Mouse (Mus musculus): ENCODE measurements around the gene Lypd8. TPM values are rescaled to one million over a fixed set of nuclear protein-coding genes. Genes with fewer than 3 reads are reported as not detected.
"Not testable (repeated sequence)": the region's sequence is repeated elsewhere in the genome, so short reads cannot be mapped to it uniquely, and the experiment has no call there.

Lypd8 gene
- not detected for total RNA-seq (2022)

DNA sequence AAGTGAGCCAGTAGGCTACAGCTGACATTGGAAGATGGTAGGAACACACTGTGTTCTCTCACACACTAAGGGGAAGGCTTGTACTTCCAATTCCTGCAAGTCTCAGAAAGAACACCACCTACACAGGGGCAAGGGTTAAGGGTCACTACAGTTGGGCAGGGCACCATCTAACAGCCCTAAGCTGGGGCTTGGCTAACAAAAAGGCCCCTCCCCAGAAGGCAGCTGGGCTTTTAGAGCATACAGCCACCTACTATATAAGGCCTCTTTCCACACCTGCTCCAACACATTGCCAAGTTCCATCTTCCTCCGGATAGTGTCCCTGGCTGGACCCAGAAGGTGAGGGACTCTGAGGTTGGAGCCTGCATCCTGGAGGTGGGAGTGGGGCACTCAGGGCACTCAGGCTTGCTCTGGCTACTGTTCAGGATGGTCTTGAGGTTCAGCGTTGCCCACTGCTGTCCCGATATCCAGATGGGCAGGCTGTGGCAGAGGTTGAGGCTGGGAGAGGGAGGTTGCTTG lies at the start of gene Lypd8:
Lypd8 (plus strand) TSS at position 281 of the 516 bp plus-strand sequence.
- DNase-seq (ENCODE audit: low spot score) = no peak

DNA sequence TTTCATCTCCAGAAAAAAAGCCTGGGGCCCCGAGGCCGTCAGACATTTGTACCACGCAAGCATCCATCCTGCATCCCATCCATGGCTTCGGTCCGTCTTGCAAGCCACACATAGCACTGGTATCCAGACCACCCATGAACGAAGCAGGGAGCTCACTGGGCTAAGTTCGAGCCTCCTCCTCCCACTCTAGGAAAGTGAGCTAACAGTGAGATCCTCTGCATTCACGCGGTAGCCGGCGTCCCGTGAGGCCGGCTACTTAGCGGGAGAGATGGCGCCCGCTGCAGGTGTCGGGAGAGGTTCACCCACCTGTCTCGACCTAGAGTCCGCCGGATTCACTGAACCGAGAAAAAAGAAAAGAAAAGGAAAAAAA lies 49.0 kb upstream of the Lypd8 start:
- no peak for DNase-seq (ENCODE audit: low spot score)

DNA sequence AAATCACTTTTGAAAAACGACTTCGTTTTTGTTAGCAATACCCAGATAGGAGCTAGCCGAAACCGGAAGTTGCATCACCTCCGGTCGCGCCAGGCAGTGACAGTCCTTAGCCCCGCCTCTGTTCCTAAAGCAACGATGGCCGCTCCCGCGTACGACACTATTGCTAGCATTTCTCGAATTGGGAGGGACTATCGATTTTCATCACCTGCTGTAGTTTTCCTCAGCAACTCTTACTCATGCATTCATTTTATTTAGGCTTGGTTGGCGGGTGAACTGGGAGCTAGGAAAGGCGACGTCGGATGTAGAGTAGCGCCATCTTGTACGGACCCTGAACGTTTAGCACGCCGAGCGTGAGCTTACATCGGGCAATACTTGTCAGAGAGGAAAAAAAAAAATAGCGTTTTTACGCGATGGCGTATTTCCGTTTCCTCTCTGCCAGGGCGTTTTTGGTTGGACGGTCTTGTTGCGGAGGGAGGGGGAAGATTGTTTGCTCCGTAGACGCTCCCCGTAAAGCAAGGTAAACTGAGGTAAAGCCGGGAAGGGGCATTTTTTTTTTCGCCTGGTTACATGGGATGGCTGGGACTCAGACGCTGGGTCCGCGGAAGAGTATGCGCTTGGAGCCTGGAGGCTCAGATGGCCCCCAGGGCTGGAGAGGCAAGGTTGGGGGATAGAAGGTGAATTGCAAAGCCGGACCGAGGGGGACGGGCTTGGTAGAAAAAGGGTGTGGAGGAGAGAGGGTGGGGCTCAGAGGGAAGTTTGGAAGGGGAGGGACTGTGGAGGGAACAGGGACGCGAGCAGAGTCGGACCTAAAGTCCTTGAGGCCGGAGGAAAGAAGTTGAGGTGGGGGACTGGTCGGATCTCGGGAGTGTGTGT lies 48.3 kb upstream of the Lypd8 start, which contains the start of the genes Zfp672 and Sh3bp5l:
Zfp672 (minus strand) TSS at position 64 of the 873 bp plus-strand sequence.
Sh3bp5l (plus strand) TSS at position 449 of the 873 bp plus-strand sequence.
- DNase-seq (ENCODE audit: low spot score) = peak; percentile 96

DNA sequence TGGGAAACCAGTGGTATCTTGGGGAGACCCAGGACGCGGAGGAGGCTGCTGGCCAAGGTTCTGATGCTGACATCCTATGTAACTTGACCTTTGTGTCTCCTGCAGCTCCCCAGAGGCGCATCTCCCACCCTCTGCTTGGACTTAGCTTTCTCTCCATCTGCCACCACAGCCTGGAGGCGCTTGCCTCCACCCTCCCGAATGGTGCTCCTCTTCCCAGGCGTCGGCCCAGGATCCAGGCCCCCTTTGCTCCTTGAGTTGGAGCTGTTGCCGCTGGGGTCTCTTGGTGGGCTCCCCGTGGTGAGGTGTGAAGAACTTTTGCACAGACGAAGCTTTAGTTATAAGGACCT lies 47.7 kb upstream of the Lypd8 start:
- DNase-seq (ENCODE audit: low spot score) = no peak

DNA sequence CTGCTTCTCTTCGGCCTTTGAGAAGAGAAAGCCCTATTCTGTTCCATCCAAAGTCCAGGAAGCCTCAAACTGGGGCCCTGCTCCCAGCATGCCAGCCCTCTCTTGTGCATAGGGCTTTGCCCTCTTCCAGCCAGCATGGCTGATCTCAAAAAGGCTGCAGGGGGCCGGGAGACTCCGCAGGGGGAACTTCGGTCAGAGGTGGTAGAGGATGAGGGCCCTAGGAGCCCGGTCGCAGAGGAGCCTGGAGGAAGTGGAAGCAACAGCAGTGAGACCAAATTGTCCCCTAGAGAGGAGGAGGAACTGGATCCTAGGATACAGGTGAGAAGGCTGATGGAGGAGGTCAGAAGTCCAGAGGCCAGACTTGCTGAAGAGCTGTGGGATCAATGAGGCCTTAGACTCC lies 47.3 kb upstream of the Lypd8 start:
- DNase-seq (ENCODE audit: low spot score) = no peak

DNA sequence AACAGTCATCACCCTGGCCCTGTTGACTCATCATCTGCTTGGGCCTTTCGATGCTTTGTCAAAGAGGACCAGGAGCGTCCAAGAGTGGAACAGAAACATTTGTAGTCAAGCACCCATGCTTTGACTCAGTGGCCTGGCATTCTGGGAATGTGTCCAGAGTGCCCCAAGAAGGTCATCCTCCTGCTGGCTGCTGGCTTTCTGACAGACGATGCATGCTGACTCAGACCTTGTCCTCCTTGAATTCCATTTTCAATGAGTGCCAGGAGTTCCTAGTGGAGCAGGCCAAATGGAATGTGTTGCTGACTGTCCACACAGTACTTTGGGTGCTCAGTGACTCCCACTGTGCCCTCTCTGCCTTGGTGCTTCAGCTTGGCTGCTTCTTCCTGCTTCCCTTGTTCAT lies 44.1 kb upstream of the Lypd8 start:
- peak; percentile 53 for DNase-seq (ENCODE audit: low spot score)

DNA sequence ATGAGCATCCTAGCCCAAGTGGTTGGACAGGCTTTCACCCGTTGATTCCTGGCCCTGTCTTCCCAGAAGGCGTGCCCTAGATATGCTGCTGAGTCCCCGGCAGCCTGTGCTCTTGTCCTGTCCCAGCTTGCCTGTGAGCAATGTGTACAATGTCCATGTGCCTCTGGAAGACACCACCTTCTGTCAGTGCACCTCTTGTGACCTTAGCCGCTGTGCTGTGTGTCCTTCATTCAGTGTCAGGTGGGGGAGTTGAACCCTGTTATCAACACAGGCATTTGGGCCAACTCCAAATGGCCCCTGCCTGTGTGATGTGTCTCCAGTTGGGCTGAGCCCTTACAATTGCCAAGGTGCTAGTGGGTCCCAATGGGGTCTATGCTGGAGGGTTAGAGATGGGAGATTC lies 32.1 kb upstream of the Lypd8 start:
- DNase-seq (ENCODE audit: low spot score) = no peak

DNA sequence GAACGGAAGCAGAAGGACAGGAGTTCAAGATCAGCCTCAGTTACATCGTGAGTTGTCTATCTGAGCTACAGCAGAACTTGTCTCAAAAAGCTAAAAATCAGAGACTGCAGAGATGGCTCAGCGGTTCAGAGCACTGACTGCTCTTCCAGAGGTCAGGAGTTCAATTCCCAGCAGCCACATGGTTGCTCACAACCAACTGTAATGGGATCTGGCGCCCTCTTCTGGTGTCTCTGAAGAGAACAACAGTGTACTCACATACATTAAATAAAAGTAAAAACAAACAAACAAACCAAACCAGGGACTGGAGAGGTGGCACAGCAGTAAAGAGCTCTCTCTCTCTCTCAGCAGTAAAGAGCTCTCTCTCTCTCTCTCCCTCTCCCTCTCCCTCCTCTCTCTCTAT lies 28.2 kb upstream of the Lypd8 start:
- DNase-seq (ENCODE audit: low spot score) = no peak

DNA sequence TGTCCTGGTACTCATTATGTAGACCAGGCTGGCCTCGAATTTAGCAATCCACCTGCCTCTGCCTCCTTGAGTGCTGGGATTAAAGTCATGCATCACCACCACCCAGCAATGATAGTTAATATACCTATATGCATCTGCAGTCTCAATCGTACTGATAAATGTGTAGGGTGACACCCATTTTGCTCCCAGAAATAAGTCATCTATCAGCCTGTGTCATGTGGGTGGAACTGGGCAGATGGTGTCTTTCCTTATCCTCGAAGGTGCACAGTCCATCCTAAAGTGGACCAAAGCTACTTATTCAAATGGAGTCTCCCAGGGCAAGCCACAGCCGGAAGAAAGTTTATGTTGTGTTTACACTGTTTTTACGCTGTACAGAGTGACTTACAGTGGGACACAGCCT lies 27.7 kb upstream of the Lypd8 start:
- no peak for DNase-seq (ENCODE audit: low spot score)

DNA sequence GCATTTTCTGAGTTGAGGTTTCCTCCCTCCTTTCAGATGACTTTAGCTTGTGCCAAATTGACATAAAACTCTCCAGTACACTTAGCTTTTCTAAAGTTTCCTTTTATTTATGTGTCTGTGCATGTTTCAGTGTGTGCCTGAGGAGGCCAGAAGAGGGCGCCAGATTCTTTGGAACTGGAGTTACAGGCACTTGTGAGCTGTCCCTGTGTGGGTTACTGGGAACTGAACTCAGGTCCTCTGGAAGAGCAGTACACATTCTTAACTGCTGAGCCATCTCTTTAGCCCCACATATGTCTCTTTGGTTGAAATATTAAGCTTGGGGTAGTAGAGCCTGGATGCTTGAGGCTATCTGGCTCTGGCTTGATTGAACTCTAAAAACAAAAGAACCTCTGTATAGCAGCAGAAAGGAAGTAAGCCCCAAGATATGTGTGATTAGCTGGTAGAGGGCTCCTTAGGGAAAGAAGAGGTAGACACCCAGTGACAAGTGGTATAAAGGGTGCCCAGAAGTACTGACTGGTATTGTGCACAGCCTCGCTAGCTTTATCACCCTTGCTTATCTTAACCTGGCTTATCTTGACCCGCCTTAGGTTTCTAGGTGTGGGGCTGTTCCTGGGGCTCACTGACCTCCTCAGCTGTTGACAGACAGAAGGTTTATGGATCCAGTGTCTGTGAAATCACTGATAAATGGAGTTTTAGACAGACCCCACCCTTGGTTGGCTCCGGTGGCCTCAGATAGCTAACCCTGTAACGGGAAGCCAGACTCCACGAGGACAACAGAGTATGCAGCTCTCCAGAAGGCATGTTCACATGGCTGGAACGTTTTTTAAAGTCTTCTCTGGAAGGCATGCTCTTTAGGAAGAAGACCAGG lies 25.9 kb upstream of the Lypd8 start:
- DNase-seq (ENCODE audit: low spot score) = no peak

DNA sequence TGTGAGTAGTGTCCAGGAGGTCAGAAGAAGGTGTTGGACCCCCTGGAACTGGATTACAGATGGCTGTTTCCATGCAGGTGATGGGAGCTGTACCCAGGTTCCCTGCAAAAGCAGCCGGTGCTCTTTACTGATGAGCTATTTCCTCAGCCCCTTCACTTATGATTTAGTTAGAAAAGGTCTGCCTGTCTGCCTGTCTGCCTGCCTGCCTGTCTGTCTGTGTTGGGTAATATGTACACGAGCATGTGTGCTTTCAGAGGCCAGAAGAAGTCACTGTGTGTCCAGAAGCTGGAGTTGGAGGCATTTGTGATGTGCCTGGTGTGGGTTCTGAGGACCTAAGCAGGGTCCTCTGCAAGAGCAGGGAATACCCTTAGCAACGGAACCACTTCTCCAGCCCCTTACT lies 25.1 kb upstream of the Lypd8 start:
- no peak for DNase-seq (ENCODE audit: low spot score)

DNA sequence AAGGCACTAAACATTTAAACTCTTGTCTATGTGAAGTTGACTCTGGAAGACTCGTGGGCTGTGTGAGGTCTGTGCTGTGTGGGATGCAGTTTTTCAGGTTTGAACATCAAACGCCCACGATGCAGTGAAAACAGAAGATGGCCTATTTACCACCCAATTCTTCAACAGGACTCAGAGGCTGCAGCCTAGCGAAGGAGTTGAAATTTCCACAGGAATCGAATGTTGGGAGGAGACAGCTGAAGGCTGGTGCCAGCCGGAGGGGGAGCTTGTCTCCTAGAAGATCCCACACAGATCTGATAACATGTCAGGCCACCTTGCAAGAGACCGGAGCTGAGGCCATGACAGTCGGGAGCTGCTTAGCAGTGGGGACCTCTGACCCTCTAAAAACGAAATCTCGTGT lies 24.4 kb upstream of the Lypd8 start:
- DNase-seq (ENCODE audit: low spot score) = no peak

DNA sequence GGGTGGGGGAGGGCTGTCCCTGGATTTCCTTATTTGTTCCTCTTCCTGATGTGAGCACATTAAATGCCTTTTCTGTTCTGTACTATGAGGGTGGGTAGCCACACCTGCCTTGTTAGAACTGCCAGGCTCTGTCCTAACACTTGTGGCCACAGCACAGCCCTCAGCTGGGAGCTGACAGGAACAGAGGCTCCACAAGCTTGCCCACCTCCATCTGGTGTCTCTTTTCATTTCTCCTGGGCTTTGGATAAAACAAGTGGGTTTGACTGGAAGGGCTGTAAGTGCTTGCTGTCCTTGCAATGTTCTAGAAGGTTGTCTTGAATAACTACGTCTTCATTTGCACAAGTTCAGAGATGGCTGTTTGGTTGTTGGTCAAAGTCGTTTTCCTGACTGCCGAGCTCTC lies 23.9 kb upstream of the Lypd8 start:
- no peak for DNase-seq (ENCODE audit: low spot score)

DNA sequence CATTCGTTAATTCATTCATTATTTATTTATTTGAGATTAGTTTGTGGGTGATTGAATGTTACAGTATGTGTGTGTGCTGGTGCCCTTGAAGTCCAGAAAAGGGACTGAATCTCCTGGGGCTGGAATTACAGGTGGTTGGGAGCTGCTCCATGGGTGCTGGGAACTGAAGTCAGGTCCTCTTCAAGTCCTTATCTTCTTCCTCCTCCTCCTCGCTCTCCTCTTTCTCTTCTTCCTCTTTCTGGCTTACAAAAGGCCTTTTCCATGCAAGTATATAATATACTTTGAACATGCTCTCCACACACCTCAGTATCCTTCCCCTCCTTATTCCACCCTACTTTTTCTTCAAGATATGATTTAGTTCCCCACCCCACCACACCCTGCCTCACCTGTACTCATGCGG lies 21.8 kb upstream of the Lypd8 start:
- DNase-seq (ENCODE audit: low spot score) = no peak

DNA sequence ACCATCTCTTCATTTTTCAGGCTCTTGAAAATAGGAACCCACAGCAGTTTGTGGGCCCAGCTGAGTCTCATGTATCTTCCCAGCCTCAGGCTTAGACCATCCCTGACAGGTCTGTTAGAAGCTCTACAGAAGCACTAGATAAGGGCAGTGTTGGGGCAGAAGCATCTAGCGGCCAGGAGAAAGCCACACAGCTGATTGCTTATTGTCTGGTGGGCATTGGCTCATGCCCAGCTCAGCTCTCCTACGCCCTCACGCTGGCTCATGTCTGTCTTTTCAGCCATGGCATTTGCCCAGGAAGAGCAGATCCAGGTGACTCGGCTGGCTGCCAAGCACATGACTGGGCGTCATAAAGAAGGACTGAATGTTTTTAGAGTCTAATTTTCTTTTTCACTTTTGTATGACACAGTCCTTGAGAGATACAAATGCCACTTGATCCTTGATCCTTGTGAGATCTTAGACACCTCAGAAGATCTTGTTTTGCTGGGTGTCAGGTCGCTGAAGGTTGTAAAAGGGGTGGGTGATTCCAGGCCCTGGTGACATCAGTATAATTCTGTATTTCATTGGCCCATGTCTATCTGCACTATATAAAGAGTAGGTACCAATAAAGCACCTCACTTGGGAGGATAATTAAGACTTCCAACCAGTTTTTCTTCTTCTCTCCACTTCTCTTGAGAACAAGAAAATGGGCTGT lies 20.9 kb upstream of the Lypd8 start:
- no peak for DNase-seq (ENCODE audit: low spot score)

DNA sequence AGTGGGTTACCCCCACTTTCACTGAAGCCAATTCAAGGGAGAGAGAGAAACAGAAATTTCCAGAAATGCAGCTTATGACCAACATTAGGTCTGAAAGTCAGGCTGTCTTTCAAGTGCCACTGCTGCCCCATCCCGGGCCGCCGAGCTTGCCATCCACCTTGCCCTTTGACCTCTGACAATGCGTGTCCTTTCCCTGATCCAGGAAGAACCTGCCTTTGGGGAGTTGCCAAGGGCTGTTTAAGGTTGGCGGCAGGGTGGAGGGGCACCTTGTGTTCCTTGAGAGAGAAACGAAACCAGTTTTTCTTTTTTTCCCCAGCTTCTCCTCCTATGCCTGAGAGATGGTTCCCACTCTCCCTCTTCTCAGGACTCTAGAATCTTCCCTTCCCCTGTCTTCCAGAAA lies 16.3 kb upstream of the Lypd8 start:
- not testable (repeated sequence) for DNase-seq (ENCODE audit: low spot score)

DNA sequence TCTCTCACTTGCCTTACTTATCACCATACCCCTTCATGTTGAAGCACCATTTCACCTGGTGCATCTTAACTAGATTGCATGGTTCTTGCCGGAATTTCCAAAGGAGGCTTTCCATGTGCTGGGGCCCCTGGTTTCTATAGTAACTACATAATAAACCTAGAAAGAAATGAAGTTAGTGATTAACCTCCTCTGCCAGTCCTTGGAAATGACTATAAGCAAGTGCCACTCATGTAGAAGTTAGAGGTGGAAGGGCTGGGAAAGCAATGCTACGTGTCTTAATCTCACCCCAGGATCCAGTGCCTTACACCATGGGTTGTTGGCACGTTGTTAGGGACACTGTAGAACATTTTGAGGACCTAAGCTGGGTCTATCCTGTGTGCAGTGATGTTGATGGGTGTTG lies 14.4 kb upstream of the Lypd8 start:
- DNase-seq (ENCODE audit: low spot score) = no peak

DNA sequence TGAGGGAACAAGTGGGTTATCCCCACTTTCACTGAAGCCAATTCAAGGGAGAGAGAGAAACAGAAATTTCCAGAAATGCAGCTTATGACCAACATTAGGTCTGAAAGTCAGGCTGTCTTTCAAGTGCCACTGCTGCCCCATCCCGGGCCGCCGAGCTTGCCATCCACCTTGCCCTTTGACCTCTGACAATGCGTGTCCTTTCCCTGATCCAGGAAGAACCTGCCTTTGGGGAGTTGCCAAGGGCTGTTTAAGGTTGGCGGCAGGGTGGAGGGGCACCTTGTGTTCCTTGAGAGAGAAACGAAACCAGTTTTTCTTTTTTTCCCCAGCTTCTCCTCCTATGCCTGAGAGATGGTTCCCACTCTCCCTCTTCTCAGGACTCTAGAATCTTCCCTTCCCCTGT lies 12.7 kb upstream of the Lypd8 start:
- DNase-seq (ENCODE audit: low spot score) = not testable (repeated sequence)

DNA sequence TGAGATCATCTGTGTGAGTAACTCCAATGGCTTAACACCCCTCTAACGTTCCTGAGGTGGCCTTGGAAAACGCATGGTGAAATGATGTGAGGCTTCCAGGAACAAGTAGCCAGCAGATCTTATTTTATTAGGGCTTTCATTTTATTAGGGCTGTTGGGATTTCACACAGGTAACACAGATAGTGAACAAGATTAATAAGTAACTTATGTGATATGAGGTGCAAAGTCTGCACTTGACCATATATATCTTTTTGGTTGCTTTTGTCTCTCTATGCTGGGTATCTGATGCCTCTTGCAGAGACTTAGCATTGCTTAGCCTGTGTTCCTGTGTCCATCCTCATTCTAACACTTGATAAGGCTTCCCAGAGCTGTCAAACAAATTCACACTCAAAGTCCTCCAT lies 1.6 kb upstream of the Lypd8 start:
- no peak for DNase-seq (ENCODE audit: low spot score)

DNA sequence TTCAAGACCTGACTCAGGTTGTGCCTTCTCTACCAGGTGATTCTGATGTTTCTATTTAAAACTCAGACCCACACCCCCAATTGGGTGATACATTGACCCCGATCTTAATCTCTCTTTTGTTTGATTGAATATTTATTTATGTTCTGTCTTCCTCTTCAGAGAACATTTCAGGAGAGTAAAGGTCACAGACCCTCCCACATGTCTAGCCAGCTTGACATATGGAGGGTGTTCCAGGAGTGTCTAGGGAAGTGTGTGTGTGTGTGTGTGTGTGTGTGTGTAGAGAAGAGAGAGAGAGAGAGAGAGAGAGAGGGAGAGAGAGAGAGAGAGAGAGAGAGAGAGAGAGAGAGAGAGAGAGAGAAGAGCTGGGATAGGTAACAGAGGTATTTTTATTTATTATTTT lies 1.2 kb upstream of the Lypd8 start:
- DNase-seq (ENCODE audit: low spot score) = no peak

DNA sequence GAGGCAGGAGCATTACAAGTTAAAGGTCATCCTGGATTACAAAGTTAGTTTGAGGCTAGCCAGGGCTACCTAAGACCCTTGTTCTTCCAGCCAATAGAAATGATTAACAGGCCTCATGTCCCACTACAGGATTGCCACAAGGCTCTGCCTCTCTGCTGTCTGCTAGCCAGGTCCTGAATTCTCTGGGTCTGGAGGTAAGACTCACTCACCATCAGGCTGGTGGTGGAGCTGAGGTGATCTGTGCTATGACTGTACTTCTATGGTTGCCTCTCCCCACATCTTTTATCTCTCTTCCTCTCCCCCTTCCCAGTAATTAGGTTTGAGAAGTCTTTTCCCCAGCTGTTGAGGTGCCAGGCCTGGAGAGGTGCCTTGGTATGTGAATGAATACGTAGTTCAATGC lies 673 bp downstream of the Lypd8 start:
- no peak for DNase-seq (ENCODE audit: low spot score)

DNA sequence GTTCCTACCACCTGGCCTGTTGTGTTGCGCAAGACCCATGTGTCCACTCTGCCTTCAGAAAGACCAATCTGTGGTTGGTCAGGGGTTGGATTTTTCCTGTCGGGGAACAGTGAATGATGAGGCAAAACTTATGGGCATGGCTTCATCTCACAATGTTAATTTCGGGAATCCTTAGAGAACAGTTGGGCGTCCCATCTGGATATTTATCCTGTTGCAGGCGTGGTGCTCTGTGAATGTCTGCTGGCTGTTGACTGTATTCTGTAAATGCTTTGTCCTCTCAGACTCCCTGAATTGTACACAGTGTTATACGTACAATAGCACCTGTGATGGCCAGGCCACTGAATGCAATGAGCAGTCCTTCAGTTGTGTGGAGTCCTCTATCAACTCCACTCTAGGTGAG lies 3.6 kb downstream of the Lypd8 start:
- DNase-seq (ENCODE audit: low spot score) = no peak

Data from heart, adult 8-10 months (tissue).